Mouse (Mus musculus) G1E (cell line): ENCODE data around the gene Smo.

Experiments used
- CTCF ChIP-seq: IDR thresholded peaks from 2 replicates; pipeline ENCODE4 v1.5.1; 2012; ENCODE audit warnings: low read depth, low read length, inconsistent platforms, mixed read lengths
- TAL1 ChIP-seq: conservative IDR thresholded peaks from 2 replicates; pipeline ENCODE4 v1.6.1; 2012; ENCODE audit warnings: low read depth, low read length, inconsistent platforms, mixed read lengths

GRCm38 (mm10) chr6:29711318-29711717 lies 24.0 kb upstream of the Smo start:
- no peak for TF ChIP-seq CTCF
- TF ChIP-seq TAL1, result no peak
